Mouse (Mus musculus) bone marrow macrophage, adult 2 months (primary cell): ENCODE measurements around the gene Arnt2.

Source experiments
- CTCF ChIP-seq: IDR thresholded peaks from 2 replicates; pipeline ENCODE4 v1.5.1; 2012; ENCODE audit warnings: low read depth, mild to moderate bottlenecking, low read length, moderate library complexity
- POLR2A ChIP-seq: IDR thresholded peaks from 2 replicates; pipeline ENCODE4 v1.6.1; 2012; ENCODE audit warnings: mild to moderate bottlenecking, low read depth, low read length, borderline replicate concordance

DNA sequence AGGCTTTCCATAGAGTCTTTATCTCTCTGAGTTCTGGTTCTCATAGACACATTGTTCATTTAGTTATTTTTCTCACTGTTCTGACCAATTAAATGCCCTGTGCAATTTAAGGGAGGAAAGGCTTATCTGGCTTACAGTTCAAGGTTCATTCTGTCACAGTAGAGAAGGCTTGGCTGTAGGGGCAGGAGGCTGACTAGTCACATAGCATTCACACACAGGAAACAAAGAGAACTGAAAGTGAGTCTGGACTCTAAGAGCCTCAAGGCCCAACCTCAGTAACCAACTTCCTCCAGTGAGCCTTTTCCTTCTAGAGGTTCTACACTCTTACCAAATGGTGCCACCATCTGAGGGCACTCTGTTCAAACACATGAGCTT, 11.3 kb upstream of the Arnt2 start:
- TF ChIP-seq CTCF (no peak), POLR2A (no peak)
